Mouse (Mus musculus) frontal cortex, adult 2 months (tissue): ENCODE results near the gene Prr19. TPM values are rescaled to one million over a fixed set of nuclear protein-coding genes. Genes with fewer than 3 reads are reported as not detected.

Source experiments
- DNase-seq, 2 experiments: peaks; one replicate each; pipeline ENCODE4 v3.0.0; 2022; ENCODE audit warnings: low spot score in 1 of 2; ENCODE audit errors: extremely low spot score in 1 of 2
- polyA plus RNA-seq: library from polyadenylated mRNA; depleted of rRNA; stranded (reverse); fragments of >200 nt; gene quantifications from 2 replicates; pipeline ENCODE4 v1.2.3, GENCODE M21; 2012

Gene Prr19
- polyA plus RNA-seq, 1 experiment = 0.28 TPM

DNA sequence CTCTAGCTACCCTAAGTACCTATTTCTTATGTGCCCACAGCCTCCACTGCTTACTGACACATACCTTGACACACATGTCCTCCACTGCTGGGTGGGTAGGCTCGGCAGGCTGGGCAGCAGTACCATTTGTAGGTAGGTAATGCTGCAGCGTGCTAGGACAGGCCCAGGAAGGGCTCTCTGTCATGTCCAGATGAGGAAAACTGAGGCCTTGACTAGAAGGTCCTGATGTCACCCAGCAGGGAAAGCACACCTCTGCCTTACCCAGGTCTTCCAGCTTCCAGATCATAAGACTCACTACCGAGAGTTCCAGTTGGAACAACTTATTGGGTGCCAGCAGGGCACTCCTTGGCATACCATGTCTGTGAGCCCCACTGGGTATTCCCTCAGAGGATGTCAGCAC is 26.2 kb upstream of the Prr19 start:
- DNase-seq = no peak

DNA sequence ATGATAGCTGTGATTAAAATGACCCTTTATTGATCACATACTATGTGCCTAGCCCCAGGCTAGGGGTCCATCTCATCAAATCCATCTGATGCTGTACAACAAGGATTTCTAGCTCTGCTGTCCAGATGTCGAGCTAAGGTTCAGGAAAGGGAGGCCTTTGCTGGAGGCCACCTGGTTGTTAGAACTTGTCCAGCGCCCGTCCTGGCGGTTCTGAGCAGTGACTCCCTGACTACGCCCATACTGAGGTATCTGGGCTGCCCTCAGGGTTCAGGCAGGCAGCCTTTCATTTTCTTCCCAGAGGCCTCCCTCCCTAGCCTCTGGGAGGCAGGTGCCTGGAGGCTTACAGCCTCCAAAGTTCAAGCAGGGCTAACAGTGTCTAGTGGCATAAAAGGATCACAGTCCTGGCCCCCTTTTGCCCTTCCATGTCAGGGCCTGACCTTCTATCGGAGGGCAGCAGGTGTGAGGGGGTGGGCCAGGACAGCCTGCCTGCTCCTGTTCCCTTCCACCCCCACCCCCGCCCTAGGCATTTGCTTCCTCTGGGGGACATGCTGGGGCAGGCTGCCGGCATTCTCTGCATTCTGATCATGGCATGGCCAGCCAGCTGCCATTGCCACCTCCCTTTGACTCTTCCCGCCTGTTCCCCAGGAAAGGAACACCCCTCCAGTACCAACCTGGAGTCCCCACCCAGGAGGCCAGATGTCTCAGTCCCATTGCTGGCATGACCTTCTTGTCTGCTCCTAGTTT is 25.5 kb upstream of the Prr19 start:
- no peak for DNase-seq

DNA sequence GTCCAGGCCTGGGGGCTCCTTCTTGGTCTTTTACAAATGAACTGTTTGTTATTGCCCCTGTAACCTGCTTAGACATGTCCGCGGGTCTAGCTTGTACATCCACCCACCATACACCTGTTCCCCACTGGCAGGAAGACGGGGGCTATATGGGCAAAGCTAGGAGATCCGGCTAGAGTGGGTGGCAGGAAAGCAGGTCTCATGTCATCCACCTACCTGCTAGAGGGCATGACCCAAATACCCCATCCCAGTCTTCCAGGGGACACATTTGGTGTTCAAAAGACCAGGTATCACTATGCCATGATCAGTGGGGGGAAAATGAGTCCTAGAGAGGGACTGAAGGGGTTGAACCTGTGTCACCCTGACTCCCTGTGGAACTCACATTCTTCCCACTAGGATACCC is 23.8 kb upstream of the Prr19 start:
- no peak for DNase-seq

DNA sequence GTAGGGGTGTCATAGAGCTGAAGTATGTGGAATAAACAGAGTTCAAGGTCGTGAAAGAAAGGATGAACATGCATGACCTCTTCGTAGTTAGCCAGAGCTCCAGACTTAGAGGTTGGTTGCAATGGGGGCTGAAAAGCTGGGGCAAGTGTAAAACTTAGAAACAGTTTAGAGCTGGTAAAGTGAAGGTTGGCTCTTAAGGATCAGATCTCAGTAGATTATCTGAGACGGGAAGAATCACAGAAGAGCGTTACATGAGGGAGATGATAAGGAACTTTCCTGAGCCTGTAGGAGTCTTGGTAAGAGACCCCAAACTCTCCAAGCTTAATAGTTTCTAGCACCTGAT is 23.2 kb upstream of the Prr19 start:
- no peak for DNase-seq

DNA sequence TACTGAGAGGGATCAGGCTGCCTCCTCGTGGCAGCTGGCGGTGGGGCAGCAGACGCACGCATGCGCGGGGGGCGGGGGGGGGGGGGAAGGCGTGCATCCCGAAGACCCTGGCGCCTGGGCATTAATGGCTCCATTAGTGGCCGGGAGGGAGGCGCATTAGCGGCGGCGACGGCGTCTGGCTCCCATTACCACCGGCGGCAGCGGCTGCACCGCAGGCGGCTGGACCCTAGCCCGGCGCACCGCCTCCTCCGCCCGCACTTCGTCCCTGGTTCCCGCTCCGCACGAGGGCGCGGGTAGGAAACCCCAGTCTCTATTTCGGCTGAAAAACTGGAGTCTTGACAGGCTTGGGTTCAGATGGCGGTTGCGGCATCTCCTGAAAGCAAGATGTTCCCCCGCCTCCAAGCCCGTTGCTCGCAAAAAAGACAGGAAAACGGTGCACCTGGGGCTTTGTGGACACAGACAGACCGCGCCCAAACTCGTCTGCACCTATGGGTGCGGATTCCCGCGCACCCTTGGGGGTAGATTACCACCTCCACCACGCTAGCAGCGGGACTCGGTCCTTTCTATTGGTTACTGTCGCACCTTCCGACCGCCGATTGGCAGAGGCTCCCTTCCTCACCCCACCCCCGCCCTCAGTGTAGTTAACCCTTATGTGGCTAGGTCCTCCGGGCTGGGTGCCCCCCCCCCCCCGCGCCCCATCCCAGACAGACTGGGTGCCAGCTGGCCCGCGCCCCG is 22.7 kb upstream of the Prr19 start:
- peak; percentile 85 to 90 for DNase-seq

DNA sequence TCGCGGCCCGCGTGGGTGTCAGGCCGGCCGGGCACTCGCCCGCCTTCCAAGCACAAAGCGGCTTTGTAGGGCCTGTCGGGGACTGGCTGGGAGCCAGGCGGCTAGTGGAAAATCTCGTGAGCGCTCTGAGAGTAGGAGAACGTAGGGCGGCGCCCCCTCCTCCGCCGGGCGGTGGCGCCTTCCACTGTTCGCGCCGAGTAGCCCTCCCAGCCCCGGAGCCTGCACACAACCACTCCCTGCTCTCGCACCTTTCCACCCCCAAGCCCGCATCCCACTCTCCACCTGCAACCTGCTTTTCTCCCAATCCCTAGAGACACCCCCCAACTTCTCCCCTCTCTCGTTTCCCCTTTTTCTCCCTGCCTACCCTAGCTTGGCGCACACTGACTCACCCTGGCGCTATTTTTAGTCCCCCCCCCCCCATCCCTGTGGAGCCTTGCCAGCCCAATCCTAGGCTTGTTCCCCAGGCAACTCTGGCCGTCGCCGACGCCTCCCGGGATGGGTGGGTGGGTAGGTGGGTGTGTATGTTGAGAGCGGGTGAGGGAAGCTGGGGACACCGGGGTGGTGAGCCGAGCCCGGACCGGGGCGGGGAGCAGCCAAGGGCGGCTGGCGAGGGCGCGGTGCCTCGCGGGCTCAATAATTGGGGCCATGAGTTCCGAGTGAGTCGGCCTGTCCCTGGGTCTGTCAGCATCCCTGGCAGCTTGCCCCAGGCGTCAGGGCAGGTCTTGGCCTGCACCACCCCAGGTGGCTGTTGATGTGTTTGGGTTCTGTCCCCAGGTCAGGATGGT is 21.9 kb upstream of the Prr19 start:
- DNase-seq = peak; percentile 82 to 90

DNA sequence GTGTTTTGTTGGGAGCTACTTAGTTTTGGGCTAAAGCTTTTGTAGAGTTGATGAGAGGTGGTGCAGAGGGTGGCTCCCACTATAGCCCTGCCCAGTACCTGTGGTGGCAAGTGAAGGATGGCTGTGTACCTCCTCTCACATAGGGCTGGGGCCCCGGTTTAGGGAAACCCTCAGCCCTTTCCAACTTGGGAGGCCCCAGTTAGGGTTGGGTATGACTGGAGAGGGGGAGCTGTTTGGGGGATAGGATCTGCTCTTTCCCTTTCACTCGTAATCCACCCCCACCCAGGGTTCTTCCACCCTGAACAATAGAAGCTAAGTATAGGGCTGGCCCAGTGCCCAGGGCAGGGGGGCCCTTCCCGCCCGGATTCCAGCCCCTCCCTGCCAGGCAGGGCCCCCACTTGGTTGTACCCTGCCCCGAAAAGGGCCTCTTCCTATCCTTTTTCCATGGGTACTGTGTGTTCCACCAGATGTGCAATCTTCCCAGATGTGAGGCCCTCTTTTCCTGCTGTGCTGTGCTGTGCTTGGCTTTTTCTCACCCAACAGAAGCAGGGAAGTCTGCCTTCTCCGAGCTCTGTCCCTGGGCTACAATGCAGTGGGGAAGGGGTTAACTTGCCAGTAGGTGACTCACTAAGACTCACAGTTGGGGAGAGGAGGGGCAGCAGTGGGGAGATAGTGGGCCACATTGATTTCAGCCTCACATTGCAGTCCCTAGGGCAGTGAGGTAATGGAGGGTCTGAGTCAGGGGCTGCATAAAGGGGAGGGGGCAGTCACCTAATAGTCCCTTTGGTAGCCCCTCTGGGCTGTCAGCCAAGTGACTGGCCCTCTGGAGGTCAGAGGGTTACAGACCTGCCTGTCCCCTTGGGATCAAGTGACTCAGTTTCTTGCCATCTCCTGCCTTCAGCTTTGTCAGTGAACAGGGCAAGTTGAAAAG is 21.1 kb upstream of the Prr19 start:
- DNase-seq = no peak

DNA sequence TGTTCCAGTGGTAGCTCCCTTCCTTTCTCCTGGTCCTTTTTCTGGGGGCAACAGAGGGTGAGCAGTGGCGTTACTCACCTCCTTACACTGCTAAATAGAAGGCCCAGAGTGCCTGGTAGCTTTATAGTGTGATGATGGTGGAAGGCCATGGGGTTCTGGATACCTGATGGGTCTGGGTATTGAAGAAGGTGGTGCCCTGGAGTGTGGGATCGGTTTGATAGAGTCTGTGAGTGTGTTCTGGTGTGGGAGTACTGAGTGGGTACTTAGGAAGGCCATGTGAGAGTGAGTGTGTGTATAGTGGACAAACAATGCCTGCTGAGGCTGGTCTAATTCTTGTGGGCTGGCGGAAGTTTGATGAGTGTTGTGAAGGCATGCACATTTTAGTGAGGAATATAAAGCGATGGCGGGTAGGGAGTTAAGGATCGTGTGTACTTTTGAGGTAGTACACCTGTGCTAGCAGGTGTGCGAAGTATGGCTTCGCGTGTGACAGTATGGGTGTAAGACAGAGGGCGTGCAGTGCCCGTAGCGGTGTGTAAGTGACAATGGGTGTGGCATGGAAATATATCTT is 20.0 kb upstream of the Prr19 start:
- DNase-seq = no peak

DNA sequence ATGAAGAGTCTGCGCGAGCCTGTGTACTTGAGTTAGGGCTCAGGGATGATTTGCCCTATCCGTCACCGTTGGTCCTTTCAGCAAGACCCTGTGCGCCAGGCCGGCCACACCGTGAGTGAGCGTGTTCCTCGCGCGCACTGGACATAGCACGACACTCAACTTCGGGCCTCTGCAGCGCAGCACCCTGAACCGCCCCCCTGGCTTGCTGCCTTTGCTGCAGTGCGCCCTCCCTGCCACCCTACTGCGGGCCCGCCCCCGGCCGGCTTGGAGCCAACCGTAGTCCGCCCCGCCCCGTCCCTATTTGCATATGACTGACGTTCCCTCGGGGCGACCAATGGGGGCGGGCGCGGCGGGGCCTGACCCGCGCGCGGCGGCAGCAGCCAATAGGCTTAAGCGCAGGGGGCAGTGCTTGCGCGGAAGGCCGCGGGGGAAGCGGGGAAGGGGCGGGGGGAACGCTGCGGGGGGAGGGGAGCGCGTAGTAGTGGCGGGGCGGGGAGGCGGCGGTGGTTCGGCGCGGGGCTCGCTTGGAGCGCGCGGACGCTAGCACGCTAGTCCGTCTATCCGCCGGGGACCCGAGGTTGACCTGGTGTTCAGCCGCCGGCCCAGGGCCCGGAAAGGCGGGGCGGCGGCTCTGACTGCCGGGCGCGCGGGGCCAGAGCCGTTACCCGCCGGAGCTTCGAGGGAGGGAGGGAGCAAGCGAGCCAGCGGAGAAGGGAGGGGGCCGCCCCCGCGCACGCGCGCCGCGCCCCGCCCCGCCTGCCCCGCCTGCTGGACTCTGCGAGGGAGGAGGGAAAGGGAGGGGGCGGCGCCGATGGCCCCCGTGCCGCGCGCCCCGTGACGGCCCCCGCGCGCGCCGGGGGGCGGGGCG is 19.2 kb upstream of the Prr19 start:
- DNase-seq = peak; percentile 91 to 97

DNA sequence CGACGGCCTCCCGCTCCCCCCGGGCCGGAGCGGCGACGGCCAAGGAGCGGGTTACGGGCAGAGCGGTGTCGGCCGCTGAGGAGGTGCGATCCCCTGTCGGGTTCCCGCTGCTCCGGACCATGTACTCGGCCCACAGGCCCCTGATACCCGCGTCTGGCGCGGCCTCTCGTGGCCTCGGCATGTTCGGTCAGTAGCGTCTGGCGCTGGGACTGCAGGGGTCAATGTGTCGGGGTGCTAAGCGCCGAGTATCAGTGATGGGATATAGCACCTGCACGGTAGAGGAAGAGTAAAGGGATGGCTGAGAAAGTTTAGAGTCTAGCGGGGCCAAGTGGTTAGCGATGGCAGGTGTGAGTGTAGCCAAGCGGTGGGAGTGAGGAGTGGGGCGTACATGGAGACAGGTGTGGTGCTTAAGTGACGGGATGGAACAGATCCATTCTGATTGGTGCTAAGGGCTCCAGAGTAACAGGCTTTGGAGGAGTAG is 18.4 kb upstream of the Prr19 start:
- no peak for DNase-seq

DNA sequence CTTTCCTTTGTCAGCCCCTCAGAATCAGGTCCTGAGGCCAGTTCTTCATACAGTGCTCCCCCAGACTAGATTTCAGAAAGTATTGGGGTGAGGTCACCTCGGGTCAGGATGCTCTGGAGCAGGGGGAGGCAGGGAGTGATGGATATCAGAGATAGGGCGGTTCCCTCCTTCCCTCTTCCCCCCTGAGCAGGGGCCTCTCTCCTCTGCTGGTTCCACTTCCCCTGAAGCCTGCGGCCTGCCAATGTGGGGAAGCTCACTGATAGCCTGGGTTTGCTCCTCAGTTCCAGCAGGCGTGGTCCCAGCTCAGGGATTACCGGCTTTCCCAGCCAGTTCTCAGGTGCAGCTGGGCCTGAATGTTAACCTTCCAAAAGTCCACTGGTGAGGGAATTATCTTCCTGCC is 17.6 kb upstream of the Prr19 start:
- DNase-seq = no peak

DNA sequence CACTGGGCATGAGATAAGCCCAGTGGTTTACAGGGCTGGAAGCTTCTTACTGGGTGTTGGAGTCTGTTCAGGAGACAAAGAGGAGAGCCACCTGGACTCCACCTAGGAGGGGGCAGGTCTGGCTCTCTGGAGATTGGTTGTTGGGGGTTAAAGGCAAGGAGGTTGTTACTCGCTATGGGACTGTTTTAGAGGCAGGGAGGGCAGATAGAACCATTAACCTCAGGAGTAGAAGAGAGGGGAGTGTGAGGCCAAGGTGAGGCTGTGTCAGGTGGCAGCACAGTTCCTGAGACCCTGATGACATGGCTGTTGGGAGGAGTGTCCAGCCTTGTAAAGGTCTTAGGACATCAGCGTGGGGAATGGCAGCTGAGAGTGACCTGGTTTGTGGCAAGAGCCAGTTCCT is 17.0 kb upstream of the Prr19 start:
- DNase-seq = no peak

DNA sequence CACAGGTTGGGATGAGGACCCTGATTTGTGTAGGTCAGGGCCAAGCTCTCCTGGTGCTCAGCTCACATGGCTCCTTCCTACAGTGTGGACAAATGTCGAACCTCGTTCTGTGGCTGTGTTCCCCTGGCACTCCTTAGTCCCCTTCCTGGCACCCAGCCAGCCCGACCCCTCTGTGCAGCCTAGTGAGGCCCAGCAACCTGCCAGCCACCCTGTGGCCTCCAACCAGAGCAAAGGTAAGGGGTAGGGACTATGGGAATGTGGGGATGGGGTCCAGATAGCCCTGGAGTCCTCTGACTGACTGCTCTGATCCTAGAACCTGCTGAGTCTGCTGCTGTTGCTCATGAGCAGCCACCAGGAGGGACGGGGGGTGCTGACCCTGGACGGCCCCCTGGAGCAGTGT is 16.4 kb upstream of the Prr19 start:
- DNase-seq = no peak

DNA sequence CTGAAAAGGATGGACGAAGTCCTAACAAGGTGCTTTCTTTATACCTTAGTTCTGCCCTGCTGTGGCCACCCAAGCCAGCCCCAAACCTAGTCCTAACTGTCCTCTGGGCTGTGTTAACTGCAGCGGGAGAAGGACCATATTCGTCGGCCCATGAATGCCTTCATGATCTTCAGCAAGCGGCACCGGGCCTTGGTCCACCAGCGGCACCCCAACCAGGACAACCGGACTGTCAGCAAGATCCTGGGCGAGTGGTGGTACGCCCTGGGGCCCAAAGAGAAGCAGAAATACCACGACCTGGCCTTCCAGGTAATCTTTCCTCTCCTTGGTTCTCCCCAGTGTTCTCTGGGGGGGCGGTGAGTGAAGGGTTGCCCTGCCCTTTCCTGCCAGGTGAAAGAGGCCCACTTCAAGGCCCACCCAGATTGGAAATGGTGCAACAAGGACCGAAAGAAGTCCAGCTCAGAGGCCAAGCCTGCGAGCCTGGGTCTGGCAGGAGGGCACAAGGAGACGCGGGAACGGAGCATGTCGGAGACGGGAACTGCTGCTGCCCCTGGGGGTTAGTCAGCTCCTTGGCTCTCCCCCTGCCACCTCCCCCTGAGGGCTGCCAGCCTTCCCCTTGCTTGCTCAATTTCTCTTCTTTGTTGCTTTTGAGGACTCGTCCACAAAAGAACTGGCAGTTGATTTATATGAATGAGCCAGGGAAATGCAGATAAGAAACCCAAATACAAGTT is 15.5 kb upstream of the Prr19 start:
- DNase-seq = no peak

DNA sequence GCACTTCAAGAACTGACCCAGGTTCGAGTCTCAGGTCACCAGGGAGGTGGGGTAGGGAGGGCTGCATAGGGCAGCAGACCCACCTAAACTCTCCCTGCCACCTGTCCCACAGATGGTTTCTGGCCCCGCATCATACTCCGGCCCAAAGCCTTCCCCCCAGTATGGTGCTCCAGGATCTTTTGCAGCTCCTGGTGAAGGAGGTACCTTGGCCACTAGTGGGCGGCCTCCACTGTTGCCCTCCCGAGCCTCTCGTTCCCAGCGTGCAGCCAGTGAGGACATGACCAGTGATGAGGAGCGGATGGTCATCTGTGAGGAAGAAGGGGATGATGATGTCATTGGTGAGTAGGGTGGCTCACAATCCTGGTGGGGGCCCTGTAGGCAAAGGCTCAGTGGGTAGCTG is 14.2 kb upstream of the Prr19 start:
- DNase-seq = no peak

DNA sequence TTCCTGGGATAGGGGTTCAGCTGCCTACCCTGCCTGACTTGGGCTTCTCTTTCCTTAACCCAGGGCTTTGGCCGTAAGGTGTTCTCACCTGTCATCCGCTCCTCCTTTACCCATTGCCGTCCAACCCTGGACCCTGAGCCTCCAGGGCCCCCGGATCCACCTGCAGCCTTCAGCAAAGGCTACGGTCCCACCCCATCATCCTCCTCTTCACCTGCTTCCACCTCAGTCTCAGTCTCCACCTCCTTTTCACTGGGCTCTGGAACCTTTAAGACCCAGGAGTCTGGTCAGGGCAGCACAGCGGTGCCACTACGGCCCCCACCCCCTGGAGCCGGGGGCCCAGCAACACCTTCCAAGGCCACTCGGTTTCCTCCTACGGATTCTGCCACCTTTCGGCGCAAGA is 13.2 kb upstream of the Prr19 start:
- no peak for DNase-seq

DNA sequence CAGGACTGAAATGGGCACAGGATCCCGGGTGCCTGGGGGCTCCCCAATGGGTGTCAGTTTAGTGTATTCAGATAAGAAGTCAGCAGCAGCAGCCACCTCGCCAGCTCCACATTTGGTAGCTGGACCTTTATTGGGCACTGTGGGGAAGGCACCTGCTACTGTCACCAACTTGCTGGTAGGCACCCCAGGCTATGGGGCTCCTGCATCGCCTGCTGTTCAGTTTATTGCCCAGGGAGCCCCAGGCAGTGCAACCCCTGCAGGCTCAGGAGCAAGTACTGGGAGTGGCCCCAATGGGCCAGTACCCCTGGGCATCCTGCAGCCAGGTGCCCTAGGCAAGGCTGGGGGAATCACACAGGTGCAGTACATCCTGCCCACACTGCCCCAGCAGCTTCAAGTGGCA is 12.5 kb upstream of the Prr19 start:
- no peak for DNase-seq

DNA sequence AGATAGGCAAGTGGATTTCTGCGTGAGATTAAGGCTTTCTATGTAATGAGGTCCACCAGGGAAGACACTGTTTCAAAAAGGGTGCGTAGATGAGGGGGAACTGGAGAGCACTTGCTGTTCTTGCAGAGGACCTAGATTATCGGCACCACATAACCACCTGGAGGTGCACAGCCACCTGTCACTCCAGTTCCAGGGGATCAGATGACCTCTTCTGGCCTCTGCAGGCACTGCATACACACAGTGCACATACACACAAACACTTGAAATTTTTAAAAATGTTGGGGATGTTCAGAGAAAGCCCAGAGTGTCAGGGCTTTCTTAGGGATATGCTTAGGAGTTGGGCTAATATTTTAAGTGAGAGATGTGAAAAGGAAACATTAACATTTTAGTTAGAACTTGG is 11.3 kb upstream of the Prr19 start:
- DNase-seq = no peak

DNA sequence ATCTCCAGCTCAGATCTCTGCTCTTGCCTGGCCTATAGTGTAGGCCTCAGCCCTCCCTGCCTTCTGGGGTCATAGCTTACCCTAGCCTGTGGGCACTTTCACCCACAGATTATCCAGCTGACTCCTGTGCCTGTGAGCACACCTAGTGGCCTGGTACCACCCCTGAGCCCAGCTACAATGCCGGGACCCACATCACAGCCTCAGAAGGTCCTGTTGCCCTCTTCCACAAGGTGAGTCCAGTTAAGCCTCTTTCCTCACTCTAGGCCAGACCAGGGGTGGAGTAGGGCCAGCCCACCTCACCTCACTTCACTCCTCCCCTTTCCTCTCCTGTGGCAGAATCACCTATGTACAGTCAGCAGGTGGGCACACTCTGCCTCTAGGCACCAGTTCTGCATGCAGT is 10.7 kb upstream of the Prr19 start:
- DNase-seq = no peak
